8 mouse cellular contexts compared by ENCODE assay signal in the genomic region with DNA sequence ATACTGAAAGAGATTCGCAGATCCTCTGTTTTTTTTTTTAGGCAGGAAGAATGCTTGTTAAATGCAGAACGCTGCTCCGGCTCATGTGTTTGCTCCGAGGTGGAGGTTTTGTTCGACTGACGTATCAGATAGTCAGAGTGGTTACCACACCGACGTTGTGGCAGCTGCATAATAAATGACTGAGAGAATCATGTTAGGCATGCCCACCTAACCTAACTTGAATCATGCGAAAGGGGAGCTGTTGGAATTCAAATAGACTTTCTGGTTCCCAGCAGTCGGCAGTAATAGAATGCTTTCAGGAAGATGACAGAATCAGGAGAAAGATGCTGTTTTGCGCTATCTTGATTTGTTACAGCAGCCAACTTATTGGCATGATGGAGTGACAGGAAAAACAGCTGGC.
A peak's percentile ranks its signal among the peaks of the same experiment; 100 is the strongest.
DNase-seq lines count a peak whose midpoint lies in the region; ATAC-seq and TF ChIP-seq lines count a peak whose summit lies in the region.

No protein-coding gene starts in this region.

- TF ChIP-seq CTCF in kidney, adult 2 months (conservative IDR thresholded peaks at IDR 0.05; ENCODE audit: insufficient read depth, insufficient read length, low read depth, low read length): no peak

- H3K4me3 ChIP-seq in limb, embryonic 11.5 days (ENCODE audit: low read depth, low read length): no peak overlapping the region
- no peak overlapping the region for H3K4me3 ChIP-seq in limb, embryonic 10.5 days
- H3K4me3 ChIP-seq in forebrain, embryonic 16.5 days (replicated peaks; ENCODE audit: low read length): peak overlapping the region; percentile 38
- H3K4me3 ChIP-seq in kidney, adult 2 months (ENCODE audit: insufficient read depth, low read depth, low read length): no peak overlapping the region

- H3K36me3 ChIP-seq in limb, embryonic 11.5 days (ENCODE audit: control insufficient read depth, insufficient read depth, low read length): no peaks in the 10 kb centered on the region
- H3K36me3 ChIP-seq in limb, embryonic 10.5 days: no peaks in the 10 kb centered on the region
- no peaks in the 10 kb centered on the region for H3K36me3 ChIP-seq in forebrain, embryonic 16.5 days (ENCODE audit: control insufficient read depth, insufficient read depth)
- no peaks in the 10 kb centered on the region for H3K36me3 ChIP-seq in kidney, adult 2 months (ENCODE audit: control insufficient read depth, insufficient read depth, low read length)

- DNase-seq in limb, embryonic 11.5 days (ENCODE audit: low spot score): no peak
- no peak for DNase-seq in limb, embryonic 10.5 days (ENCODE audit: low spot score)
- peak; percentile 14 to 57 for DNase-seq in left cerebral cortex, postnatal 25 days (ENCODE audit: low spot score in 2 of 2)
- peak; percentile 15 for DNase-seq in right cerebral cortex, postnatal 25 days
- DNase-seq in ovary, adult 18-20 months (ENCODE audit: low spot score): no peak
- no peak for DNase-seq in ovary, postnatal 36 days (ENCODE audit: low spot score)
- DNase-seq in kidney, adult 2 months: no peak

- H3K4me1 ChIP-seq in limb, embryonic 11.5 days (ENCODE audit: control insufficient read depth, insufficient read depth, low read length): no peaks in the 10 kb centered on the region
- no peaks in the 10 kb centered on the region for H3K4me1 ChIP-seq in limb, embryonic 10.5 days
- H3K4me1 ChIP-seq in forebrain, embryonic 16.5 days (replicated peaks; ENCODE audit: control insufficient read depth, insufficient read depth, low read length): no peaks in the 10 kb centered on the region
- H3K4me1 ChIP-seq in kidney, adult 2 months (ENCODE audit: control insufficient read depth, insufficient read depth, low read length): no peaks in the 10 kb centered on the region

- no peaks in the 10 kb centered on the region for H3K9me3 ChIP-seq in limb, embryonic 11.5 days (ENCODE audit: control insufficient read depth, low read length)
- H3K9me3 ChIP-seq in limb, embryonic 10.5 days (replicated peaks): no peaks in the 10 kb centered on the region
- H3K9me3 ChIP-seq in forebrain, embryonic 16.5 days (ENCODE audit: control insufficient read depth, low read length): no peaks in the 10 kb centered on the region

- H3K27me3 ChIP-seq in limb, embryonic 11.5 days (ENCODE audit: control insufficient read depth, insufficient read depth, low read length): no peaks in the 10 kb centered on the region
- no peaks in the 10 kb centered on the region for H3K27me3 ChIP-seq in limb, embryonic 10.5 days (ENCODE audit: low read depth, poor library complexity, severe bottlenecking)
- H3K27me3 ChIP-seq in forebrain, embryonic 16.5 days (replicated peaks; ENCODE audit: control insufficient read depth, insufficient read depth, low read length): no peaks in the 10 kb centered on the region
- no peaks in the 10 kb centered on the region for H3K27me3 ChIP-seq in kidney, adult 2 months (replicated peaks; ENCODE audit: control insufficient read depth, insufficient read depth, low read length)

- TF ChIP-seq POLR2A in kidney, adult 2 months (IDR thresholded peaks at IDR 0.05; ENCODE audit: low read depth, low read length): no peak

- H3K4me2 ChIP-seq in limb, embryonic 11.5 days (ENCODE audit: low read depth, severe bottlenecking): peak overlapping the region; percentile 29
- H3K4me2 ChIP-seq in forebrain, embryonic 16.5 days (ENCODE audit: low read length): peak overlapping the region; percentile 48

- H3K9ac ChIP-seq in limb, embryonic 11.5 days (ENCODE audit: low read length): no peak overlapping the region
- peak overlapping the region; percentile 45; the same call in 1 of the 2 replicates for H3K9ac ChIP-seq in forebrain, embryonic 16.5 days (replicated peaks; ENCODE audit: low read depth, low read length)

- H3K27ac ChIP-seq in limb, embryonic 11.5 days (replicated peaks; ENCODE audit: low read depth, low read length): no peak overlapping the region
- H3K27ac ChIP-seq in limb, embryonic 10.5 days: no peak overlapping the region
- no peak overlapping the region for H3K27ac ChIP-seq in forebrain, embryonic 16.5 days (ENCODE audit: low read length)
- H3K27ac ChIP-seq in kidney, adult 2 months (ENCODE audit: insufficient read depth, low read depth, low read length): no peak overlapping the region

- intact Hi-C loops in left cerebral cortex, postnatal 25 days (cut with DNase I): loop anchor here (10.0 kb wide), 2 partner anchors 930 to 970 kb away; no protein-coding TSS in a partner anchor

- 33% methylated on average over 11 of the region's 11 CpGs for WGBS in limb, embryonic 11.5 days
- 27% methylated on average over 11 of the region's 11 CpGs for WGBS in limb, embryonic 10.5 days
- WGBS in forebrain, embryonic 16.5 days: 20% methylated on average over 11 of the region's 11 CpGs
- 8% methylated on average over 11 of the region's 11 CpGs for WGBS in kidney, adult 2 months

- ATAC-seq in limb, embryonic 11.5 days (ENCODE audit: insufficient number of reproducible peaks, low FRiP score, low TSS enrichment, low read depth): no peak
- ATAC-seq in forebrain, embryonic 16.5 days: no peak

Comparison
In these comparisons a context has a peak if more than half of its experiments do, and no peak if none do; other contexts are left out.
1. DNase-seq: peak in left cerebral cortex, postnatal 25 days (2 of 2) and right cerebral cortex, postnatal 25 days (single experiment); none in limb, embryonic 11.5 days (single experiment), limb, embryonic 10.5 days (single experiment), ovary, adult 18-20 months (single experiment), ovary, postnatal 36 days (single experiment) and kidney, adult 2 months (single experiment).